Mouse (Mus musculus): ENCODE data around the gene Ccdc69.

GRCm38 (mm10) chr11:55023049-55023564 lies 54.8 kb downstream of the Ccdc69 start:
- TF ChIP-seq USF1 (IDR thresholded peaks at IDR 0.05; ENCODE audit: low read depth) (no peak), POLR2A (IDR thresholded peaks at IDR 0.05; ENCODE audit: insufficient read length, low read depth) (no peak), REST (IDR thresholded peaks at IDR 0.05; ENCODE audit: insufficient read depth, insufficient read length) (no peak), MYOD1 (IDR thresholded peaks at IDR 0.05; ENCODE audit: control insufficient read depth in 1 of 3, insufficient read length in 2 of 3, low read depth in 2 of 3) (no peak)
